Mouse (Mus musculus): ENCODE results near the gene Ndn. TPM values are rescaled to one million over a fixed set of nuclear protein-coding genes. Genes with fewer than 3 reads are reported as not detected.

Gene Ndn
- 349 and 529 TPM in 2 replicates for polyA plus RNA-seq (2015; fragmentation: Nextera tagmentation; extraction: Ambion mirVana)

GRCm38 (mm10) chr7:62346269-62346668, at the start of gene Ndn:
Gene Ndn (plus strand): TSS chr7:62346569.
- Histone ChIP-seq H3K4me2 (ENCODE audit: low read length) (no peak within 1 kb of the TSS), H3K27me3 (replicated peaks; ENCODE audit: control insufficient read depth, insufficient read depth, low read length) (no peaks in the 10 kb centered on the region), H3K36me3 (ENCODE audit: control insufficient read depth, insufficient read depth) (no peaks in the 10 kb centered on the region), H3K9me3 (ENCODE audit: control insufficient read depth, low read length) (0 out of 2 replicates have a peak, but pooled peaks cover 2% of the 10 kb centered on the region), H3K27ac (ENCODE audit: low read length) (no peak within 1 kb of the TSS), H3K4me1 (replicated peaks; ENCODE audit: control insufficient read depth, insufficient read depth, low read length) (peaks cover 2% of the 10 kb centered on the region), H3K9ac (replicated peaks; ENCODE audit: low read depth, low read length) (no peak within 1 kb of the TSS), H3K4me3 (replicated peaks; ENCODE audit: low read length) (no peak within 1 kb of the TSS)
- no peak for ATAC-seq
- WGBS, result 68% methylated on average over 1 of the region's 1 CpGs

- no peaks in the 10 kb centered on the region for H3K27me3 ChIP-seq (replicated peaks; ENCODE audit: control insufficient read depth, insufficient read depth, low read length)
- no peak overlapping the region for H3K4me3 ChIP-seq (replicated peaks; ENCODE audit: low read length)
- H3K27ac ChIP-seq (ENCODE audit: low read length), result no peak overlapping the region
- 44% methylated on average over 3 of the region's 3 CpGs for WGBS
- H3K9ac ChIP-seq (replicated peaks; ENCODE audit: low read depth, low read length), result no peak overlapping the region
- H3K36me3 ChIP-seq (ENCODE audit: control insufficient read depth, insufficient read depth), result no peaks in the 10 kb centered on the region
- no peak overlapping the region for H3K4me2 ChIP-seq (ENCODE audit: low read length)
- ATAC-seq, result 0 out of 2 replicates have a peak, but pooled peaks have one; percentile 57
- H3K9me3 ChIP-seq (ENCODE audit: control insufficient read depth, low read length), result no peaks in the 10 kb centered on the region
- H3K4me1 ChIP-seq (replicated peaks; ENCODE audit: control insufficient read depth, insufficient read depth, low read length), result no peaks in the 10 kb centered on the region
These were observed 43.9 kb upstream of the Ndn start for GRCm38 (mm10) chr7:62302451-62302850.

- Histone ChIP-seq H3K27ac (ENCODE audit: low read length) (no peak overlapping the region; the same call in 1 of the 2 replicates), H3K4me1 (replicated peaks; ENCODE audit: control insufficient read depth, insufficient read depth, low read length) (no peaks in the 10 kb centered on the region), H3K27me3 (replicated peaks; ENCODE audit: control insufficient read depth, insufficient read depth, low read length) (no peaks in the 10 kb centered on the region), H3K4me2 (ENCODE audit: low read length) (no peak overlapping the region), H3K9ac (replicated peaks; ENCODE audit: low read depth, low read length) (no peak overlapping the region), H3K9me3 (ENCODE audit: control insufficient read depth, low read length) (no peaks in the 10 kb centered on the region), H3K4me3 (replicated peaks; ENCODE audit: low read length) (no peak overlapping the region), H3K36me3 (ENCODE audit: control insufficient read depth, insufficient read depth) (no peaks in the 10 kb centered on the region)
- ATAC-seq, result peak; percentile 79; the same call in 1 of the 2 replicates
- 36% methylated on average over 6 of the region's 6 CpGs for WGBS
These were observed 39.3 kb upstream of the Ndn start for GRCm38 (mm10) chr7:62306896-62307614.

- Histone ChIP-seq H3K9ac (replicated peaks; ENCODE audit: low read depth, low read length) (no peak overlapping the region), H3K4me1 (replicated peaks; ENCODE audit: control insufficient read depth, insufficient read depth, low read length) (no peaks in the 10 kb centered on the region), H3K4me3 (replicated peaks; ENCODE audit: low read length) (no peak overlapping the region), H3K4me2 (ENCODE audit: low read length) (no peak overlapping the region), H3K27ac (ENCODE audit: low read length) (no peak overlapping the region), H3K27me3 (replicated peaks; ENCODE audit: control insufficient read depth, insufficient read depth, low read length) (no peaks in the 10 kb centered on the region), H3K9me3 (ENCODE audit: control insufficient read depth, low read length) (0 out of 2 replicates have a peak, but pooled peaks cover 4% of the 10 kb centered on the region), H3K36me3 (ENCODE audit: control insufficient read depth, insufficient read depth) (no peaks in the 10 kb centered on the region)
- 77% methylated on average over 5 of the region's 5 CpGs for WGBS
- ATAC-seq, result no peak
These were observed 29.6 kb upstream of the Ndn start for GRCm38 (mm10) chr7:62316793-62317192.

GRCm38 (mm10) chr7:62345411-62345810, 958 bp upstream of the Ndn start:
- WGBS, result 54% methylated on average over 1 of the region's 1 CpGs
- no peak for ATAC-seq

DNA sequence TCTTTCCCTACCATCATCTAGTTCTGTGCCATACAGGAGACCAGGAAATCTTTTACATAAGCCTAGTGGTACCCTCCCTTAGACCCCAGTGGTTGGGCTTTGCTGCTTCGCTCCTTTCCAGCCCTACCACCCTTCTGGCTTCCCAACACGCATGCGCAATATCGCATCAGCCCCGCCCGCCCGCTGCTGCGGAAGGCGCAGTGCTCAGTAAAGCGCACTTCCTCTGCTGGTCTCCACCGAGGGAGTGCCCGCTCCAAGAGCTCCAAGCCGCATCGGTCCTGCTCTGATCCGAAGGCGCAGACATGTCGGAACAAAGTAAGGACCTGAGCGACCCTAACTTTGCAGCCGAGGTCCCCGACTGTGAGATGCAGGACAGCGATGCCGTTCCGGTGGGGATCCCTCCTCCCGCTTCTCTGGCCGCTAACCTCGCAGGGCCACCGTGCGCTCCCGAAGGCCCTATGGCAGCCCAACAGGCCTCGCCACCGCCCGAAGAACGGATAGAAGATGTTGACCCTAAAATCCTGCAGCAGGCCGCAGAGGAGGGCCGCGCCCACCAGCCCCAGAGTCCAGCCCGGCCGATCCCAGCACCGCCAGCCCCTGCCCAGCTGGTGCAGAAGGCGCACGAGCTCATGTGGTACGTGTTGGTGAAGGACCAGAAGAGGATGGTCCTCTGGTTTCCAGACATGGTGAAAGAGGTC, 1.9 kb downstream of the Ndn start:
- WGBS, result 22% methylated on average over 41 of the region's 42 CpGs
- Histone ChIP-seq H3K36me3 (ENCODE audit: control insufficient read depth, insufficient read depth) (no peaks in the 10 kb centered on the region), H3K4me2 (ENCODE audit: low read length) (peak overlapping the region; percentile 56), H3K27me3 (replicated peaks; ENCODE audit: control insufficient read depth, insufficient read depth, low read length) (no peaks in the 10 kb centered on the region), H3K9ac (replicated peaks; ENCODE audit: low read depth, low read length) (peak overlapping the region; percentile 66), H3K4me3 (replicated peaks; ENCODE audit: low read length) (peak overlapping the region; percentile 66), H3K9me3 (ENCODE audit: control insufficient read depth, low read length) (0 out of 2 replicates have a peak, but pooled peaks cover 2% of the 10 kb centered on the region), H3K27ac (ENCODE audit: low read length) (peak overlapping the region; percentile 63; the same call in 1 of the 2 replicates), H3K4me1 (replicated peaks; ENCODE audit: control insufficient read depth, insufficient read depth, low read length) (peaks cover 2% of the 10 kb centered on the region)
- peak; percentile 98 for ATAC-seq

More at GRCm38 (mm10) chr7:62345411-62345810, 958 bp upstream of the Ndn start:
- H3K27me3 ChIP-seq (replicated peaks; ENCODE audit: control insufficient read depth, insufficient read depth, low read length), result no peaks in the 10 kb centered on the region
- H3K4me3 ChIP-seq (replicated peaks; ENCODE audit: low read length), result no peak overlapping the region
- 0 out of 2 replicates have a peak, but pooled peaks cover 2% of the 10 kb centered on the region for H3K4me1 ChIP-seq (replicated peaks; ENCODE audit: control insufficient read depth, insufficient read depth, low read length)
- H3K27ac ChIP-seq (ENCODE audit: low read length), result no peak overlapping the region
- no peak overlapping the region for H3K9ac ChIP-seq (replicated peaks; ENCODE audit: low read depth, low read length)
- H3K36me3 ChIP-seq (ENCODE audit: control insufficient read depth, insufficient read depth), result no peaks in the 10 kb centered on the region
- H3K4me2 ChIP-seq (ENCODE audit: low read length), result no peak overlapping the region
- no peaks in the 10 kb centered on the region for H3K9me3 ChIP-seq (ENCODE audit: control insufficient read depth, low read length)

DNA sequence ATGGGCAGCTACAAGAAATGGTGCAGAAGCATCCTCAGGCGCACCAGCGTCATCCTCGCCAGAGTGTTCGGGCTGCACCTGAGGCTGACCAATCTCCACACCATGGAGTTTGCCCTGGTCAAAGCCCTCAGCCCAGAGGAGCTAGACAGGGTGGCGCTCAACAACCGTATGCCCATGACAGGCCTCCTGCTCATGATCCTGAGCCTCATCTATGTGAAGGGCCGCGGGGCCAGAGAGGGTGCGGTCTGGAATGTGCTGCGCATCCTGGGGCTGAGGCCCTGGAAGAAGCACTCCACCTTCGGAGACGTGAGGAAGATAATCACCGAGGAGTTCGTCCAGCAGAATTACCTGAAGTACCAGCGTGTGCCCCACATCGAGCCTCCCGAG, 2.4 kb downstream of the Ndn start:
- H3K4me1 ChIP-seq (replicated peaks; ENCODE audit: control insufficient read depth, insufficient read depth, low read length), result peaks cover 2% of the 10 kb centered on the region
- peak overlapping the region; percentile 66 for H3K9ac ChIP-seq (replicated peaks; ENCODE audit: low read depth, low read length)
- no peak overlapping the region; the same call in 1 of the 2 replicates for H3K27ac ChIP-seq (ENCODE audit: low read length)
- ATAC-seq, result peak; percentile 29
- no peaks in the 10 kb centered on the region for H3K27me3 ChIP-seq (replicated peaks; ENCODE audit: control insufficient read depth, insufficient read depth, low read length)
- H3K36me3 ChIP-seq (ENCODE audit: control insufficient read depth, insufficient read depth), result no peaks in the 10 kb centered on the region
- H3K4me3 ChIP-seq (replicated peaks; ENCODE audit: low read length), result peak overlapping the region; percentile 66
- peak overlapping the region; percentile 56 for H3K4me2 ChIP-seq (ENCODE audit: low read length)
- WGBS, result 28% methylated on average over 17 of the region's 17 CpGs
- 0 out of 2 replicates have a peak, but pooled peaks cover 2% of the 10 kb centered on the region for H3K9me3 ChIP-seq (ENCODE audit: control insufficient read depth, low read length)

DNA sequence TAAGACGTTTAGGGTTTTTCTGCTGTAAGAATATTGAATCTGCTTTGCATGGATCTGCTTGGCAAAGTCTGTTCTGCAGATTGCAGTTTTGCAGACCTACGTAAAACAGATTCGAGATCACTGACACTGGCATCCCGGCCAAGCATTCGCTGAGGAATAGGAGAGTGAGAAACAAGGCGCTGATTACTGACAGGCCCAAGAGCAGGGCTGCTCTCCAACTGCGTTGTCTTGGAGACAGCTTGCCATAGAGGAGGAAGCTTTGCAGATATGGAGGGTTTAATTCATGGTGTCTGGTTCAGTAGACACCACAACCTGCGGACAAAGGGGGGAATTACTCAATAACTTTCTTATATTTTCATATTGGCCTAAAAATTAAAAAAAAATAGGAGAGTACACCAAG, 4.9 kb downstream of the Ndn start:
- no peaks in the 10 kb centered on the region for H3K27me3 ChIP-seq (replicated peaks; ENCODE audit: control insufficient read depth, insufficient read depth, low read length)
- H3K4me2 ChIP-seq (ENCODE audit: low read length), result no peak overlapping the region; the same call in 1 of the 2 replicates
- ATAC-seq, result 0 out of 2 replicates have a peak, but pooled peaks have one; percentile 29
- H3K4me3 ChIP-seq (replicated peaks; ENCODE audit: low read length), result no peak overlapping the region
- H3K27ac ChIP-seq (ENCODE audit: low read length), result no peak overlapping the region
- peaks cover 2% of the 10 kb centered on the region for H3K4me1 ChIP-seq (replicated peaks; ENCODE audit: control insufficient read depth, insufficient read depth, low read length)
- H3K36me3 ChIP-seq (ENCODE audit: control insufficient read depth, insufficient read depth), result no peaks in the 10 kb centered on the region
- WGBS, result 40% methylated on average over 8 of the region's 8 CpGs
- no peak overlapping the region for H3K9ac ChIP-seq (replicated peaks; ENCODE audit: low read depth, low read length)
- 0 out of 2 replicates have a peak, but pooled peaks cover 2% of the 10 kb centered on the region for H3K9me3 ChIP-seq (ENCODE audit: control insufficient read depth, low read length)

GRCm38 (mm10) chr7:62365039-62365636, 18.8 kb downstream of the Ndn start:
- peak overlapping the region; percentile 23 for H3K4me2 ChIP-seq (ENCODE audit: low read length)

More at GRCm38 (mm10) chr7:62365039-62365636, 18.8 kb downstream of the Ndn start:
- H3K4me1 ChIP-seq (replicated peaks; ENCODE audit: control insufficient read depth, insufficient read depth, low read length), result no peaks in the 10 kb centered on the region
- no peaks in the 10 kb centered on the region for H3K27me3 ChIP-seq (replicated peaks; ENCODE audit: control insufficient read depth, insufficient read depth, low read length)
- H3K9me3 ChIP-seq (ENCODE audit: control insufficient read depth, low read length), result no peaks in the 10 kb centered on the region
- no peaks in the 10 kb centered on the region for H3K36me3 ChIP-seq (ENCODE audit: control insufficient read depth, insufficient read depth)
- peak overlapping the region; percentile 41 for H3K27ac ChIP-seq (ENCODE audit: low read length)
- H3K9ac ChIP-seq (replicated peaks; ENCODE audit: low read depth, low read length), result no peak overlapping the region; the same call in 1 of the 2 replicates
- peak; percentile 59; the same call in 1 of the 2 replicates for ATAC-seq
- 55% methylated on average over 7 of the region's 7 CpGs for WGBS
- H3K4me3 ChIP-seq (replicated peaks; ENCODE audit: low read length), result no peak overlapping the region

All from forebrain, embryonic 16.5 days (tissue).